Mouse (Mus musculus) liver, postnatal 0 days (tissue): ENCODE data around the gene Cgrrf1. TPM values are rescaled to one million over a fixed set of nuclear protein-coding genes. Genes with fewer than 3 reads are reported as not detected.
A peak's percentile ranks its signal among the peaks of the same experiment; 100 is the strongest.
"Not testable (repeated sequence)": the region's sequence is repeated elsewhere in the genome, so short reads cannot be mapped to it uniquely, and the experiment has no call there.

Experiments
- ATAC-seq: fragments of 200-750 bp; cut with Nextera tagmentation; 2 replicates; pipeline ENCODE4 v1.8.0; 2017; ENCODE audit warnings: mild to moderate bottlenecking, moderate library complexity
- DNase-seq: peaks from one replicate; pipeline ENCODE4 v3.0.0-alpha.2; 2016
- H3K27ac ChIP-seq: fragments of 300-500 bp; sonication (generic); 2 replicates; pipeline ENCODE4 v1.5.1; 2014; ENCODE audit warnings: antibody characterized with exemption, moderate library complexity, mild to moderate bottlenecking, low read depth
- H3K27me3 ChIP-seq: fragments of 300-500 bp; sonication (generic); 2 replicates; pipeline ENCODE4 v1.6.1; 2014; ENCODE audit warnings: low read length, control low read depth, mixed read lengths; ENCODE audit not compliant: insufficient read depth
- H3K36me3 ChIP-seq: fragments of 300-500 bp; sonication (generic); replicated peaks from 2 replicates; pipeline ENCODE4 v1.6.1; 2014; ENCODE audit warnings: mild to moderate bottlenecking, control low read depth, low read length, moderate library complexity, mixed read lengths; ENCODE audit not compliant: insufficient read depth
- H3K4me1 ChIP-seq: fragments of 300-500 bp; sonication (generic); 2 replicates; pipeline ENCODE4 v1.6.1; 2014; ENCODE audit warnings: antibody characterized with exemption, mild to moderate bottlenecking, control low read depth; ENCODE audit not compliant: insufficient read depth
- H3K4me2 ChIP-seq: fragments of 300-500 bp; sonication (generic); 2 replicates; pipeline ENCODE4 v1.6.1; 2014; ENCODE audit warnings: low read depth, mild to moderate bottlenecking, low read length, moderate library complexity, mixed read lengths
- H3K4me3 ChIP-seq: fragments of 300-500 bp; sonication (generic); 2 replicates; pipeline ENCODE4 v1.5.1; 2014; ENCODE audit warnings: low read depth, low read length
- H3K9ac ChIP-seq: fragments of 300-500 bp; sonication (generic); replicated peaks from 2 replicates; pipeline ENCODE4 v1.6.1; 2014; ENCODE audit warnings: mild to moderate bottlenecking, moderate library complexity
- H3K9me3 ChIP-seq: fragments of 300-500 bp; sonication (generic); 2 replicates; pipeline ENCODE4 v1.6.1; 2016; ENCODE audit warnings: mild to moderate bottlenecking, control low read depth, low read length, mixed read lengths
- CTCF ChIP-seq: sonication (generic); IDR thresholded peaks from 2 replicates; pipeline ENCODE4 v1.5.1; 2016; ENCODE audit warnings: antibody characterized with exemption, low read depth
- EP300 ChIP-seq: IDR thresholded peaks from 2 replicates; pipeline ENCODE4 v1.6.1; 2016; ENCODE audit warnings: antibody characterized with exemption, low read depth, mild to moderate bottlenecking
- WGBS: fragments of 180-500 bp; shearing (Covaris S2); extraction: QIAGEN DNeasy Blood & Tissue Kit; methylation state at CpG from one replicate; pipeline ENCODE4 v1.1.7; 2014; ENCODE audit not compliant: insufficient replicate concordance; 5-methylcytosine and 5-hydroxymethylcytosine counted together
- polyA plus RNA-seq: library from polyadenylated mRNA; unstranded; fragments of >200 nt; fragmentation: Nextera tagmentation; extraction: Ambion mirVana; gene quantifications from 2 replicates; pipeline ENCODE4 v1.2.1, GENCODE M21; 2015

The Cgrrf1 gene
- polyA plus RNA-seq, 1 experiment from 2014 or later = 34.8 TPM

DNA sequence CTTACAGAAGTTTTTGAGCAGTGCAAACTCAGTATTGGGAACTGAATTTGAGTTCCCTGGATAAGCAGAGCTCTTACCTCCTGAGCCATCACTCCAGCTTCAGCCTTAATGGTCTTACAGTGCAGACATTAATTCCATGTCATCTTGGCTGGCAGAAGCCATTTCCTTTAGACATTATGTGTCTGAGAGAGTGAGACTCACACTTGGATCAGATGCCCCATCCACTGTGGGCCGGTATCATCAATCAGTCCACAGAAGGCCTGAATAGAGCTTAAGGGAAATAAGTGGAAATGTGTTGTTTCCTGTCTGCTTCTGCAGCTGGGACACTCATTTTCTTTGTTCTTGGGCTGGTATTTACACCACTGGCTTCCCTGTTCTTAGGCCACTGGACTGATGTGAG, 28.1 kb upstream of the Cgrrf1 start:
- H3K9ac ChIP-seq = no peak overlapping the region
- no peak overlapping the region for H3K4me3 ChIP-seq
- H3K4me1 ChIP-seq = peaks cover 6% of the 10 kb centered on the region
- WGBS = 55% methylated on average over 1 of the region's 1 CpGs
- DNase-seq = no peak
- no peak overlapping the region for H3K27ac ChIP-seq
- H3K4me2 ChIP-seq = no peak overlapping the region
- peaks cover 6% of the 10 kb centered on the region; the same call in 1 of the 2 replicates for H3K36me3 ChIP-seq
- no peak for TF ChIP-seq EP300
- ATAC-seq = no peak
- no peaks in the 10 kb centered on the region for H3K9me3 ChIP-seq
- no peaks in the 10 kb centered on the region for H3K27me3 ChIP-seq

- Histone ChIP-seq H3K9ac (no peak overlapping the region), H3K4me3 (no peak overlapping the region), H3K27me3 (no peaks in the 10 kb centered on the region), H3K27ac (no peak overlapping the region), H3K4me2 (no peak overlapping the region), H3K4me1 (peaks cover 3% of the 10 kb centered on the region), H3K9me3 (no peaks in the 10 kb centered on the region), H3K36me3 (peaks cover 23% of the 10 kb centered on the region)
- 0 out of 2 replicates have a peak, but pooled peaks have one; percentile 10 for ATAC-seq
- 76% methylated on average over 5 of the region's 5 CpGs for WGBS
- no peak for DNase-seq
- TF ChIP-seq CTCF (no peak), EP300 (no peak)
These were observed 25.7 kb upstream of the Cgrrf1 start for GRCm38 (mm10) chr14:46806186-46806585.

DNA sequence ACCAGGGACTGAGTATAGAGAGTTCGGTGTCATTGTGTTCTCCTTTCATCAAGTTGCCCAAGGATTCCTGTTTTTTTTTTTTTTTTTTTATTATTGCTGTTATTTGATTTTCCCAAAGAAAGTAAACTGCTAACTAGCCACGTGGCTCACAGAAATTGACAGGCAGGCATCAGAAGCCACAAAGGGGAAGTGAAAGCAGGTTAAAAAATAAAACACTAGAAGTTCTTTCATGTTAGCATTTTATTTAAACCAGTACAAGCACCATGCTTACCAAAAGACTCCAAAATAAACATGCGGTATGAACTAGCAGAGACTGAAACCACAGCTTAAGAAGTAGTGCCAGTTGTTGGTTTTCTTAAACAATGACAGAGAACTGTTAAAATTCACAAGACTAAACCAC, 24.0 kb upstream of the Cgrrf1 start:
- H3K9me3 ChIP-seq = no peaks in the 10 kb centered on the region
- 50% methylated on average over 3 of the region's 3 CpGs for WGBS
- TF ChIP-seq EP300 (no peak), CTCF (no peak)
- no peak overlapping the region for H3K4me2 ChIP-seq
- DNase-seq (no peak), ATAC-seq (no peak)
- no peak overlapping the region for H3K9ac ChIP-seq
- H3K4me3 ChIP-seq = no peak overlapping the region
- H3K27me3 ChIP-seq = no peaks in the 10 kb centered on the region
- peaks cover 3% of the 10 kb centered on the region for H3K4me1 ChIP-seq
- peaks cover 37% of the 10 kb centered on the region for H3K36me3 ChIP-seq
- H3K27ac ChIP-seq = no peak overlapping the region

- no peak overlapping the region for H3K9ac ChIP-seq
- no peak overlapping the region for H3K27ac ChIP-seq
- H3K4me3 ChIP-seq = no peak overlapping the region
- ATAC-seq (peak; percentile 53; the same call in 1 of the 2 replicates), DNase-seq (no peak)
- H3K4me1 ChIP-seq = peaks cover 13% of the 10 kb centered on the region
- H3K9me3 ChIP-seq = no peaks in the 10 kb centered on the region
- H3K4me2 ChIP-seq = no peak overlapping the region
- TF ChIP-seq EP300 = no peak
- TF ChIP-seq CTCF = no peak
- peaks cover 48% of the 10 kb centered on the region for H3K36me3 ChIP-seq
- 51% methylated on average over 6 of the region's 6 CpGs for WGBS
- no peaks in the 10 kb centered on the region for H3K27me3 ChIP-seq
These were observed 16.3 kb upstream of the Cgrrf1 start for GRCm38 (mm10) chr14:46815640-46816039.

DNA sequence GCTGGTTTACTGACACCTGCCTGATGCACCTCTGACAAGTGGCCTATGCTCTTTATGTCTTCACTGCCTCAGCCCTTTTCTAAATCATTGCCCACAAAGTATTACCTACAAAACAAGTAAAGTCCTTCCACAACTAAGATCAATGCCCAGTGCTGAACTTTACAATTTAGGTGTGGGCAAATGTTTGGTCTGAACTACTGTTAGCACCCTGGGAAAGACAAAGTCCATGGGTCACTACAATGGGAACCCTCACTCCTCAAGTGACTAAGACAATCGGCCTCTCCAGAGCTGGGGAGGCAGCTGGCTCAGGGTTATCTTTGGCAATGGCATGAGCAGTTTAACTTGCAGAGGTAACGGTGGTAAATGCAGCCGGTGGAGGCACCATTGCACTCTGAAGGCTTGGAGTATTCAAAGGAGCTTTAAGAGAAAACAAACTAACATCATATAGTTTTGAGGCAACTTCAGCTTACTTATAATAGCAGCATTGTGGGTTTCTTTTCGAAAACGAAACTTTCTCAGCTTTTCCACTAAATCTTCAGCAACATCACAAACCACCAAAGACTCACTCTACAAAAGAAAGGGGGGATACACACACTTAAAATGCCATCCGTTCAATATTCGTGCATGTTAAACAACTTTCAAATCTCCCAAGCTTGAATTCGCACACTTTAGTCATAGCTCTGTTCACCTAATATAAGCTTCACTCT, 14.9 kb upstream of the Cgrrf1 start:
- Histone ChIP-seq H3K4me1 (peaks cover 16% of the 10 kb centered on the region), H3K27me3 (no peaks in the 10 kb centered on the region), H3K9ac (no peak overlapping the region), H3K27ac (no peak overlapping the region), H3K9me3 (no peaks in the 10 kb centered on the region), H3K36me3 (peaks cover 36% of the 10 kb centered on the region), H3K4me2 (no peak overlapping the region), H3K4me3 (no peak overlapping the region)
- TF ChIP-seq EP300 (no peak), CTCF (no peak)
- 78% methylated on average over 8 of the region's 8 CpGs for WGBS
- ATAC-seq = peak; percentile 30; the same call in 1 of the 2 replicates
- DNase-seq = no peak

DNA sequence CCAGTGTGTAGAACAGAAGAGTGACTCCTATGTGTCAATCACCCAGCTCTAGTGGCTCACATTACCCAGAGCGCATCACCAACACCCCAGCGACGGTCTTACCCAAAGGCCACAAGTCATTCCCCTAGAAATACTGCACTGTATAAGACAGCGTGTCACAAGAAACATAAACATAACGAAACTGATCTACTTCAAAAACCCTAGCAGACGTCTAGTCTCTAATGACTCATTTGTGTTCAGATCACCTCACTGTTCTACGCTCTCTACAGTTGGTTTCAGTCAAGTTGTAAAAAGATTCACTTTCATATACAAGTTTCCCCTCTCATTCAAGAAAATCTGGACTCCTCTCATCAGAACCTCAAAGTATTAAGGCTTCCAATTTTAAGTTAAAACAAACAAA, 13.2 kb upstream of the Cgrrf1 start:
- no peak overlapping the region for H3K9ac ChIP-seq
- peaks cover 22% of the 10 kb centered on the region for H3K36me3 ChIP-seq
- H3K4me3 ChIP-seq = no peak overlapping the region
- no peak overlapping the region for H3K27ac ChIP-seq
- no peak for TF ChIP-seq CTCF
- TF ChIP-seq EP300 = no peak
- no peak for DNase-seq
- 91% methylated on average over 7 of the region's 7 CpGs for WGBS
- ATAC-seq = no peak
- H3K9me3 ChIP-seq = no peaks in the 10 kb centered on the region
- H3K27me3 ChIP-seq = no peaks in the 10 kb centered on the region
- no peak overlapping the region for H3K4me2 ChIP-seq
- H3K4me1 ChIP-seq = peaks cover 19% of the 10 kb centered on the region

- not testable (repeated sequence) for H3K4me3 ChIP-seq, ATAC-seq, H3K9me3 ChIP-seq, DNase-seq, H3K27me3 ChIP-seq, H3K9ac ChIP-seq, H3K27ac ChIP-seq, H3K4me2 ChIP-seq
- WGBS = 86% methylated on average over 5 of the region's 6 CpGs
- Histone ChIP-seq H3K36me3 (peaks cover 13% of the 10 kb centered on the region), H3K4me1 (peaks cover 19% of the 10 kb centered on the region)
These were observed 12.0 kb upstream of the Cgrrf1 start for GRCm38 (mm10) chr14:46819961-46820360.
